Mouse (Mus musculus): Measurements from ENCODE around the gene Lsm2.

GRCm38 (mm10) chr17:34950514-34951455 is 30.9 kb upstream of the Lsm2 start:
- no peak for TF ChIP-seq POLR2A (IDR thresholded peaks at IDR 0.05; ENCODE audit: control insufficient read depth, low read depth, low read length)
- no peak for TF ChIP-seq CTCF (IDR thresholded peaks at IDR 0.05; ENCODE audit: control insufficient read depth, insufficient read depth, insufficient replicate concordance, low read depth, low read length)

Data from testis, adult 2 months (tissue).